Mouse (Mus musculus): ENCODE results near the gene Grasp. TPM values are rescaled to one million over a fixed set of nuclear protein-coding genes. Genes with fewer than 3 reads are reported as not detected.

Gene Grasp
- total and polyA plus RNA-seq, 3 experiments = 2.3 to 6.7 (median 2.4) TPM

GRCm38 (mm10) chr15:101175613-101176283 lies 48.2 kb upstream of the Grasp start:
- Histone ChIP-seq H3K79me2 (replicated peaks; ENCODE audit: control insufficient read depth, extremely low read depth, insufficient read depth, poor library complexity, severe bottlenecking) (no peaks in the 10 kb centered on the region), H3K4me1 (ENCODE audit: control insufficient read depth in 1 of 2, insufficient read depth in 2 of 2) (peaks cover 8 to 14% of the 10 kb centered on the region in 2 experiments; a peak in 3 of 4 replicates), H3K9me3 (replicated peaks; ENCODE audit: low read length) (no peaks in the 10 kb centered on the region), H3K27me3 (replicated peaks) (peaks cover 34% of the 10 kb centered on the region), H3K36me3 (replicated peaks in 1 of 2; ENCODE audit: control insufficient read depth in 1 of 2, insufficient read depth in 1 of 2, low read length in 1 of 2) (no peaks in the 10 kb centered on the region), H3K9ac (ENCODE audit: insufficient read depth, low read depth) (no peak overlapping the region), H3K4me2 (ENCODE audit: insufficient read depth, low read depth, poor library complexity, severe bottlenecking) (no peak overlapping the region), H3K4me3 (replicated peaks in 1 of 3; ENCODE audit: low read depth in 2 of 3, low read length in 2 of 3, poor library complexity in 1 of 3) (no peak overlapping the region), H3K27ac (ENCODE audit: insufficient read depth, low read depth) (no peak overlapping the region)
- dilution Hi-C loops (cut with MboI; ENCODE audit: extremely low pct_ligation_motif_present, extremely low pct_unique_long_range_greater_than_20kb, low sequenced_read_pairs) = no loop called here
- in situ Hi-C loops (cut with MboI; ENCODE audit: low pct_ligation_motif_present, low pct_unique_long_range_greater_than_20kb, low sequenced_read_pairs) = no loop called here
- no peak for DNase-seq (ENCODE audit: extremely low read depth)
- no peak for TF ChIP-seq USF2 (conservative IDR thresholded peaks at IDR 0.05; ENCODE audit: low read depth, low read length)
- no peak for TF ChIP-seq MEF2A (IDR thresholded peaks at IDR 0.05; ENCODE audit: borderline replicate concordance, low read depth, low read length)
- no peak for TF ChIP-seq MAFK (IDR thresholded peaks at IDR 0.05; ENCODE audit: insufficient replicate concordance, low read length)
- no peak for TF ChIP-seq KAT2A (IDR thresholded peaks at IDR 0.05; ENCODE audit: insufficient replicate concordance, low read length)
- no peak for TF ChIP-seq ZKSCAN1 (IDR thresholded peaks at IDR 0.05; ENCODE audit: borderline replicate concordance, low read depth, low read length)
- TF ChIP-seq TBP (conservative IDR thresholded peaks at IDR 0.05; ENCODE audit: low read depth, low read length) = no peak
- no peak for TF ChIP-seq CTCF (conservative IDR thresholded peaks at IDR 0.05 in 1 of 2, IDR thresholded peaks at IDR 0.05 in 1 of 2; ENCODE audit: low read depth in 2 of 2, low read length in 2 of 2)
- TF ChIP-seq HCFC1 (IDR thresholded peaks at IDR 0.05; ENCODE audit: low read depth, low read length) = no peak
- no peak for TF ChIP-seq GABPA (IDR thresholded peaks at IDR 0.05; ENCODE audit: insufficient replicate concordance, low read depth, low read length)
- TF ChIP-seq MAZ (IDR thresholded peaks at IDR 0.05; ENCODE audit: low read depth, low read length) = no peak
- no peak for TF ChIP-seq BHLHE40 (IDR thresholded peaks at IDR 0.05; ENCODE audit: low read depth, low read length)
- TF ChIP-seq ZMIZ1 (IDR thresholded peaks at IDR 0.05; ENCODE audit: low read depth, low read length) = no peak
- TF ChIP-seq ETS1 (conservative IDR thresholded peaks at IDR 0.05; ENCODE audit: low read depth, low read length) = no peak
- no peak for TF ChIP-seq EP300 (IDR thresholded peaks at IDR 0.05; ENCODE audit: low read length)
- no peak for TF ChIP-seq NRF1 (IDR thresholded peaks at IDR 0.05; ENCODE audit: low read depth, low read length)
- TF ChIP-seq NELFE (IDR thresholded peaks at IDR 0.05; ENCODE audit: low read depth, low read length) = no peak
- no peak for TF ChIP-seq PAX5 (IDR thresholded peaks at IDR 0.05; ENCODE audit: low read length)
- no peak for TF ChIP-seq MXI1 (IDR thresholded peaks at IDR 0.05; ENCODE audit: low read depth, low read length)

DNA sequence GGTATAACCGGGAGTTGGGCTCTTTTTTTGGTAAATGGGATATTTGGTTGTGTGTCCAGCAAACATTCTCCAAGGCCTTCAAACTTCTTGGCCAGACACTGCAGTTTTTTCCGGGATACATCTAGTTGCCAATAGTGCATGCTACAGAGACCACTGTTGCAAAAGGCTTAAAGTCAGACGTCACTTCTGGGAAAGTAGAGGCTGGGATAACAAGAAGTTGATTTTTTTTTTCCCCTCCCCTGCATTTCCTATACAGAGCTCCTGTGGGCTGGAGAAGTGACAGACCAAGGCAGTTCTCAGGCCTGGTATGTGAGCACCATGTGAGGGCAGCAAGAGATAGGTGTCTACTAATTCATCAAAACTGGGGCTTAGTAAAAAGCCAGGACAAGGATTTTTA lies 47.7 kb upstream of the Grasp start:
- peaks cover 7 to 15% of the 10 kb centered on the region in 2 experiments; a peak in 3 of 4 replicates for H3K4me1 ChIP-seq (ENCODE audit: control insufficient read depth in 1 of 2, insufficient read depth in 2 of 2)
- DNase-seq (ENCODE audit: extremely low read depth) = no peak
- no peak overlapping the region for H3K27ac ChIP-seq (ENCODE audit: insufficient read depth, low read depth)
- no peak overlapping the region for H3K9ac ChIP-seq (ENCODE audit: insufficient read depth, low read depth)
- no peak overlapping the region for H3K4me2 ChIP-seq (ENCODE audit: insufficient read depth, low read depth, poor library complexity, severe bottlenecking)
- H3K79me2 ChIP-seq (replicated peaks; ENCODE audit: control insufficient read depth, extremely low read depth, insufficient read depth, poor library complexity, severe bottlenecking) = no peaks in the 10 kb centered on the region
- in situ Hi-C loops (cut with MboI; ENCODE audit: low pct_ligation_motif_present, low pct_unique_long_range_greater_than_20kb, low sequenced_read_pairs) (no loop called here), dilution Hi-C loops (cut with MboI; ENCODE audit: extremely low pct_ligation_motif_present, extremely low pct_unique_long_range_greater_than_20kb, low sequenced_read_pairs) (no loop called here)
- no peak overlapping the region for H3K4me3 ChIP-seq (replicated peaks in 1 of 3; ENCODE audit: low read depth in 2 of 3, low read length in 2 of 3, poor library complexity in 1 of 3)
- H3K27me3 ChIP-seq (replicated peaks) = peaks cover 31% of the 10 kb centered on the region
- H3K36me3 ChIP-seq (replicated peaks in 1 of 2; ENCODE audit: control insufficient read depth in 1 of 2, insufficient read depth in 1 of 2, low read length in 1 of 2) = no peaks in the 10 kb centered on the region
- H3K9me3 ChIP-seq (replicated peaks; ENCODE audit: low read length) = no peaks in the 10 kb centered on the region
- no peak for TF ChIP-seq GABPA (IDR thresholded peaks at IDR 0.05; ENCODE audit: insufficient replicate concordance, low read depth, low read length)
- no peak for TF ChIP-seq NRF1 (IDR thresholded peaks at IDR 0.05; ENCODE audit: low read depth, low read length)
